Mouse (Mus musculus) kidney, embryonic 14.5 days (tissue): ENCODE measurements around the gene Robo2. TPM values are rescaled to one million over a fixed set of nuclear protein-coding genes. Genes with fewer than 3 reads are reported as not detected.

Experiments used
- ATAC-seq: fragments of 200-750 bp; cut with Nextera tagmentation; 2 replicates; pipeline ENCODE4 v1.8.0; 2017; ENCODE audit warnings: moderate number of reproducible peaks, mild to moderate bottlenecking, moderate TSS enrichment, moderate library complexity; ENCODE audit not compliant: low FRiP score, low TSS enrichment
- H3K27ac ChIP-seq: fragments of 300-500 bp; sonication (generic); 2 replicates; pipeline ENCODE4 v1.5.1; 2014; ENCODE audit warnings: low read depth, mild to moderate bottlenecking, low read length, moderate library complexity, mixed read lengths
- H3K27me3 ChIP-seq: fragments of 300-500 bp; sonication (generic); 2 replicates; pipeline ENCODE4 v1.6.1; 2014; ENCODE audit warnings: mild to moderate bottlenecking, low read length; ENCODE audit not compliant: control insufficient read depth, insufficient read depth
- H3K36me3 ChIP-seq: fragments of 300-500 bp; sonication (generic); 2 replicates; pipeline ENCODE4 v1.6.1; 2014; ENCODE audit warnings: low read length, mixed read lengths; ENCODE audit not compliant: control insufficient read depth, insufficient read depth
- H3K4me1 ChIP-seq: fragments of 300-500 bp; sonication (generic); 2 replicates; pipeline ENCODE4 v1.6.1; 2014; ENCODE audit warnings: low read length, mixed read lengths; ENCODE audit not compliant: control insufficient read depth, insufficient read depth
- H3K4me2 ChIP-seq: fragments of 300-500 bp; sonication (generic); replicated peaks from 2 replicates; pipeline ENCODE4 v1.6.1; 2014; ENCODE audit warnings: low read depth, mild to moderate bottlenecking, low read length
- H3K4me3 ChIP-seq: fragments of 300-500 bp; sonication (generic); 2 replicates; pipeline ENCODE4 v1.5.1; 2014; ENCODE audit warnings: mild to moderate bottlenecking, low read length
- H3K9ac ChIP-seq: fragments of 300-500 bp; sonication (generic); 2 replicates; pipeline ENCODE4 v1.6.1; 2014; ENCODE audit warnings: low read depth, mild to moderate bottlenecking, low read length, moderate library complexity
- H3K9me3 ChIP-seq: fragments of 300-500 bp; sonication (generic); 2 replicates; pipeline ENCODE4 v1.6.1; 2016; ENCODE audit warnings: low read length; ENCODE audit not compliant: control insufficient read depth
- WGBS: fragments of 180-500 bp; shearing (Covaris S2); extraction: QIAGEN DNeasy Blood & Tissue Kit; methylation state at CpG from one replicate; pipeline ENCODE4 v1.1.7; 2014; 5-methylcytosine and 5-hydroxymethylcytosine counted together
- polyA plus RNA-seq: library from polyadenylated mRNA; unstranded; fragments of >200 nt; fragmentation: Nextera tagmentation; extraction: Ambion mirVana; gene quantifications from 2 replicates; pipeline ENCODE4 v1.2.1, GENCODE M21; 2014

Gene Robo2
- polyA plus RNA-seq, 1 experiment from 2014 or later = 140 TPM

DNA sequence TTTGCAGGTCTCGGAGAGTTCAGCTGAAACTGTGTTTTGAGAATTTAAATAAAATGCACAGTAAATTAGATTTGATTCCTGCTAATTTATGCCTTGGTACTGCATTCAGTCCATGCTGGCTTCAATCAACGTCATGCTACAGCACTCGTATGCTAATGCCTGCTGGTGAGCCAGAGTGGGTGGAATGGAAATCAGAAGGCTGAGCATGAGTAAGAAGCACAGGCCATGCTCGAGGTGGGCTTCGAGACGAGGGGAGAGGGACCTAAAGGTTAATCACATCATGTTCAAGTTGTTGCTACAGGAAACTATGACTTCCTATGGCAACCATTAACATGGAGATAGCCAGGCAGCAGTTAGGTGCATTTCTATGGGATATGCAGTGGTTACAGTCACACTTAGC is 420.4 kb downstream of the Robo2 start:
- no peak for ATAC-seq
- Histone ChIP-seq H3K4me2 (no peak overlapping the region), H3K9me3 (no peaks in the 10 kb centered on the region), H3K27ac (no peak overlapping the region), H3K4me3 (no peak overlapping the region), H3K27me3 (no peaks in the 10 kb centered on the region), H3K36me3 (no peaks in the 10 kb centered on the region), H3K4me1 (no peaks in the 10 kb centered on the region), H3K9ac (no peak overlapping the region)
- 51% methylated on average over 6 of the region's 6 CpGs for WGBS

DNA sequence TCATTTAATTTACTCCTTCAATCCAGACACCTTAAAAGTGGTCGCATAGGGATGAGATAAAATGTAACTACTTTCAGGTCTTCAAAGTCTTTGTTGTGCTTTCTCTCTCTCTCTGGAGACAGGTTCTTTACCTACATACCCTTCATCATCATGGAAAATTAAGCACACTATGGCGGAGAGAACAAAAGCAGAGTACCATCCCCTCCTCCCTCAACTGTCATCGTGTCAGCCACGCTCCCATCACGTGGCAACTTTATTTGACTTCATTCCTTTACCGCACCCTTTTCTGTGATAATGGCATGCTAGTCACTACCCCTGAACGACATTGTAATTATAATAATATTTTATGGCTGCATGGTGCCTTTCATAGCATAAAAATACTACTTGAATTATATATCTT is 442.1 kb downstream of the Robo2 start:
- H3K27ac ChIP-seq = no peak overlapping the region
- no peak overlapping the region for H3K4me3 ChIP-seq
- H3K4me1 ChIP-seq = 0 out of 2 replicates have a peak, but pooled peaks cover 2% of the 10 kb centered on the region
- WGBS = 89% methylated on average over 7 of the region's 7 CpGs
- no peaks in the 10 kb centered on the region for H3K9me3 ChIP-seq
- peaks cover 2% of the 10 kb centered on the region; the same call in 1 of the 2 replicates for H3K36me3 ChIP-seq
- no peak overlapping the region for H3K9ac ChIP-seq
- H3K4me2 ChIP-seq = no peak overlapping the region
- ATAC-seq = no peak
- no peaks in the 10 kb centered on the region for H3K27me3 ChIP-seq

DNA sequence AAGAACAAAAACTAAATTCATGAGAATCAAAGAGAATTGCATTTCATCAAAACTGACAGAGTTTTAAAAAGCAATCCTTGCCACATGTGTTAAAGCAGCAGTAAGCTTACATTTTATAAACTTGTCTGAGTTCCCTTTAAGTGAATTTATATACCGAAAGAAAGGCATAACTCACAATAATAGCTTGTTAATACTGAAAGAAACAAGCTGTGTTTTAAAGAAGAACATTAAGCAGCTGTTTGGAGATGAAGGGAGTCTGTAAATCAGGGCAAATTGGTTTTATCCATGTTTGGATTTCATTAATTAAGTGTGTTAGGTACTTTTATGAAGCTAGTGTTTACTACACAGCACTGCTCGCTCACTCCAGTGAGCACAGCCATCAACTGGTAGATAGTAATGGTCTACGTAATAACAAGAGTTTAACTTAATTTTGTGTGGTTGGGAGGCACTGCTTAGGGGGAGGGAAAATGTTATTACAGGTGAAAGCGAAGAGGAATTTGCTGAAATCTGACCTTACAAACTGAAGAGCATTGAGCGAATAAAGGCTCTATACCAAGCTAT is 447.2 kb downstream of the Robo2 start:
- 34% methylated on average over 5 of the region's 5 CpGs for WGBS
- Histone ChIP-seq H3K9ac (no peak overlapping the region), H3K9me3 (no peaks in the 10 kb centered on the region), H3K4me3 (no peak overlapping the region), H3K36me3 (0 out of 2 replicates have a peak, but pooled peaks cover 2% of the 10 kb centered on the region), H3K4me1 (0 out of 2 replicates have a peak, but pooled peaks cover 5% of the 10 kb centered on the region), H3K27ac (no peak overlapping the region; the same call in 1 of the 2 replicates), H3K4me2 (no peak overlapping the region), H3K27me3 (no peaks in the 10 kb centered on the region)
- ATAC-seq = peak; percentile 75; the same call in 1 of the 2 replicates

DNA sequence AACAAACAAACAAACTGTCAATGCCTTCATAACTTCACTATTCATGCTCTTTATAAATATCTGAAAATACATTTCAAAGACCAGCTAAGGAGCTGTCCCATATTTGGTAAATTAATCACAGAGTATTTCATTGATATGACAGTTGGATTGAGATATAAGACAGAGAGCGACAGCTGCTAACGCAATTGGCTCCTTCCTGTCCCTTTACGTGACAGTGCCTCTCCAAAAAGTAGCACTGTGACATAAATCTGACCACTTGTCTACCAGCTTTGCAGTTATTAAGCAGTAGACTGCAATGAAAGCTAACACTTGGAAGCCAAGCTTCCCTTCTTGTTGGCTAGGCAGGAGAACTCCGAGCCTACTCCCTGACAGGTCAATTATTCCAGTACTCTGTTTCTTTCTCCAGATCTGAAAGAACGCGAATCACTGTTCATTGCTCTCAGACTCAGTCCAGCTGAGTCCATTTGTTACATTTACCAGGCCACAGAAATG is 452.1 kb downstream of the Robo2 start:
- Histone ChIP-seq H3K9ac (no peak overlapping the region), H3K36me3 (no peaks in the 10 kb centered on the region), H3K27ac (peak overlapping the region; percentile 17; the same call in 1 of the 2 replicates), H3K27me3 (no peaks in the 10 kb centered on the region), H3K4me2 (no peak overlapping the region), H3K9me3 (no peaks in the 10 kb centered on the region), H3K4me1 (0 out of 2 replicates have a peak, but pooled peaks cover 5% of the 10 kb centered on the region), H3K4me3 (no peak overlapping the region)
- ATAC-seq = no peak
- WGBS = 55% methylated on average over 6 of the region's 6 CpGs

DNA sequence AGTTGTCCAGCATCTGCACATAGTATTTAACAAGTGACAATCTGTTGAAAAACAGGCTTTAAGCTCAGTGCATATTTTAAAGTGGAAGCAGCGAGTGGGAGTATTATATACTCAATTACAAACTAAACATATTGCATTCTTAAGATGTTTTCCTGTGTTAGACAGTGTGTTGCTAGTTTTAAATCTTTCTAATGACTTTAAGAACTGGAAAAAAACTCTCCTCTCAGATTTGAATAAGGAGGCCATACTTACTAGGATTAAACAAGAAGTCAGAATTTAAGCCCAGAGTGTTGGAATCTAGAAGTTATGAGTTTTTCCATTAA is 453.1 kb downstream of the Robo2 start:
- 32% methylated on average over 1 of the region's 1 CpGs for WGBS
- no peak overlapping the region for H3K4me3 ChIP-seq
- H3K4me1 ChIP-seq = 0 out of 2 replicates have a peak, but pooled peaks cover 5% of the 10 kb centered on the region
- H3K4me2 ChIP-seq = no peak overlapping the region
- no peaks in the 10 kb centered on the region for H3K27me3 ChIP-seq
- H3K9ac ChIP-seq = no peak overlapping the region
- ATAC-seq = peak; percentile 73; the same call in 1 of the 2 replicates
- no peaks in the 10 kb centered on the region for H3K9me3 ChIP-seq
- H3K36me3 ChIP-seq = no peaks in the 10 kb centered on the region
- peak overlapping the region; percentile 47; the same call in 1 of the 2 replicates for H3K27ac ChIP-seq

DNA sequence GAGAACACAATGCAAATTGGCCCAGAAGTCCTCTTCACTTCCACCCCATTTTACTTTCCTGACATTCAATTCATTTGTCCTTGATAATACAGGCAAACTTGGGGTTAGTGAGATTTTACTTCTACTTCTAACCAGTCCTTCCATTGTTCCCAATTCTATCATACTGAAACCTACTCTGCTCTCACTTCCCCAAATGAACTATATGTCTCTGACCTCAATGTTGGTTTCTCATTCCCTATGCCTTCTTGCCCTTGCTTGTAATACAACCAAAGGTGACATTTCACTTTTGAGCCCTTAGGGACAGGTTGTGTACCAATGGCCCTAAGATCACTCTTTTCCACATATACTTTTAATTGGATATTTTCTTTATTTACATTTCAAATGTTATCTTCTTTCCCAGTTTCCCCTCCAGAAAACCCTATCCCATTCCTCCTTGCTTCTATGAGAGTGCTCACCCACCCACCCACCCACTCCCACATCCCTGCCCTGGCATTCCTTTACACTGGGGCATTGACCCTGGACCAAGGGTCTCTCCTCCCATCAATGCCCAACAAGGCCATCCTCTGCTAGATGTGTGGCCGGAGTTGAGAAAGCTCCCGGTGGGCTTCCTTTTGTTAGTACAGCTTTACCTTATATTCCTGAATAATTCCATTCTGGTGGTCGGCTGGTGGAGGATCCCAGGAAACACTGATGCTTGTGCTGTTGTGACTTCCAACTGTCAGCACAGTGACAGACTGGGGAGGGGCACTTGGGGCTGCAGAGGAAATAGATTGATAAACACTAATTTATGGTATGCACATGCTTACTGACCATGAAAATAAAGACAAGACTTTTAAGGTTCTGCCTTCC is 453.7 kb downstream of the Robo2 start:
- WGBS = 29% methylated on average over 3 of the region's 3 CpGs
- Histone ChIP-seq H3K9ac (no peak overlapping the region), H3K27ac (peak overlapping the region; percentile 47; the same call in 1 of the 2 replicates), H3K4me1 (0 out of 2 replicates have a peak, but pooled peaks cover 5% of the 10 kb centered on the region), H3K36me3 (no peaks in the 10 kb centered on the region), H3K4me3 (no peak overlapping the region), H3K9me3 (no peaks in the 10 kb centered on the region), H3K4me2 (no peak overlapping the region), H3K27me3 (no peaks in the 10 kb centered on the region)
- peak; percentile 91 for ATAC-seq

DNA sequence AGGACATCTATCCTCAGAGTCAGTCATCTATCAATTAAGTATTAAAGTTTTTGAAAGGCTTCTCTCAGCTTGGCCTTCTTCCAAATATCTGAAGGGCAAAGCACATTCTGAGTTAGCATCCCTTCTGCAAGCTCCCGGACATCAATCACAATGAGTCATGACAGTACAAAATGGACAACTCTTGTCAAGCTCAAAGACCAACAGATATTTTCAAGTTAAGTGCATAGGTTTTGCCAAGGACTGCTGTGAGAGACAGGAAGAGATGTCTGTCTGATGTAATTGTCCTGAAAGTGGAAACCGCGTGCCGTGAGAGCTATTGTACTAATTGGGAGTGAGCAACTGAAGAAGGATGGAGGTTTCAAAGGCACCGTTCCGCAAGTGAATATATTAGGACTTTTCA is 465.5 kb downstream of the Robo2 start:
- no peak overlapping the region for H3K4me2 ChIP-seq
- H3K27ac ChIP-seq = no peak overlapping the region
- H3K9me3 ChIP-seq = no peaks in the 10 kb centered on the region
- H3K9ac ChIP-seq = no peak overlapping the region
- ATAC-seq = no peak
- no peaks in the 10 kb centered on the region for H3K4me1 ChIP-seq
- WGBS = 92% methylated on average over 6 of the region's 6 CpGs
- H3K27me3 ChIP-seq = no peaks in the 10 kb centered on the region
- no peaks in the 10 kb centered on the region for H3K36me3 ChIP-seq
- no peak overlapping the region for H3K4me3 ChIP-seq

DNA sequence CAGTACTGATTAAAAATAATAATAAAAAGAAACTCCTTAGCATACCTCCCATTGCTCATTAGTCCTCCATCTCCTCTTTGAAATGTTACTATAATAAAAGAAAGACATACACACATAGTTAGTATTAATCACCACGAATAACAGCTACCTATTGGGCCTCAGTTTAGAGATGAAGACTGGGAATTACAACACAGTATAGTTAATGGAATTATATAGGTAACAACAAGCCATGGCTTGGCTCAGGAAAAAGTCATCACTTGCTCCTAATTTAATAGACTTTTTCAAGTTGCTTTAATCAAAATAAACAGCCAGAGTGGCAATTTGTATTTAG is 471.4 kb downstream of the Robo2 start:
- Histone ChIP-seq H3K36me3 (no peaks in the 10 kb centered on the region), H3K4me1 (no peaks in the 10 kb centered on the region), H3K27me3 (no peaks in the 10 kb centered on the region), H3K9ac (no peak overlapping the region), H3K4me3 (no peak overlapping the region), H3K4me2 (no peak overlapping the region), H3K27ac (no peak overlapping the region), H3K9me3 (no peaks in the 10 kb centered on the region)
- WGBS = 72% methylated on average over 1 of the region's 1 CpGs
- ATAC-seq = no peak
